11 mouse cellular contexts compared by ENCODE assay signal in genomic region chr5:118436474-118437306, GRCm38 (mm10).
DNase-seq lines count a peak whose midpoint lies in the region; ATAC-seq and TF ChIP-seq lines count a peak whose summit lies in the region.
"Had no signal": no experiment of that assay in that cellular context is flagged by ENCODE, and none has a peak within 500 bp of the region (broad histone marks: within the 10 kb centered on the region; RNA-seq: fewer than 3 reads in every experiment).

No protein-coding gene starts in this region.

- 6% methylated on average over 22 of the region's 22 CpGs for WGBS in hindbrain, embryonic 11.5 days
- 8% methylated on average over 22 of the region's 22 CpGs for WGBS in hindbrain, embryonic 14.5 days
- WGBS in embryonic facial prominence, embryonic 11.5 days: 5% methylated on average over 22 of the region's 22 CpGs
- WGBS in liver, embryonic 14.5 days (ENCODE audit: insufficient replicate concordance): 18% methylated on average over 22 of the region's 22 CpGs

- no peak for TF ChIP-seq CTCF in liver, embryonic 14.5 days (IDR thresholded peaks at IDR 0.05; ENCODE audit: low read depth)

- no peak for ATAC-seq in hindbrain, embryonic 11.5 days (ENCODE audit: low FRiP score)
- ATAC-seq in hindbrain, embryonic 14.5 days (ENCODE audit: low FRiP score): no peak
- no peak; the same call in 1 of the 2 replicates for ATAC-seq in embryonic facial prominence, embryonic 11.5 days (replicated peaks; ENCODE audit: insufficient number of reproducible peaks, low FRiP score, low TSS enrichment, low read depth)
- ATAC-seq in liver, embryonic 14.5 days (ENCODE audit: insufficient read depth): no peak

- no peaks in the 10 kb centered on the region for H3K36me3 ChIP-seq in hindbrain, embryonic 11.5 days (ENCODE audit: control insufficient read depth, insufficient read depth, low read length)
- H3K36me3 ChIP-seq in hindbrain, embryonic 14.5 days (replicated peaks; ENCODE audit: control insufficient read depth, insufficient read depth): no peaks in the 10 kb centered on the region
- H3K36me3 ChIP-seq in embryonic facial prominence, embryonic 11.5 days (replicated peaks; ENCODE audit: control insufficient read depth, insufficient read depth, low read depth, low read length): no peaks in the 10 kb centered on the region
- no peaks in the 10 kb centered on the region for H3K36me3 ChIP-seq in liver, embryonic 14.5 days (replicated peaks; ENCODE audit: control insufficient read depth, insufficient read depth, low read depth)

- H3K9me3 ChIP-seq in hindbrain, embryonic 11.5 days (ENCODE audit: control insufficient read depth, low read length): no peaks in the 10 kb centered on the region
- no peaks in the 10 kb centered on the region for H3K9me3 ChIP-seq in hindbrain, embryonic 14.5 days (ENCODE audit: control insufficient read depth, low read length)
- no peaks in the 10 kb centered on the region for H3K9me3 ChIP-seq in embryonic facial prominence, embryonic 11.5 days (replicated peaks; ENCODE audit: control insufficient read depth, low read length)
- peaks cover 3% of the 10 kb centered on the region; the same call in 1 of the 2 replicates for H3K9me3 ChIP-seq in liver, embryonic 14.5 days (ENCODE audit: control insufficient read depth, low read length)

- DNase-seq in hindbrain, embryonic 11.5 days (ENCODE audit: low spot score): no peak
- DNase-seq in hindbrain, embryonic 14.5 days (ENCODE audit: low spot score): no peak
- DNase-seq in ES-CJ7 (ENCODE audit: low read depth, low spot score): peak; percentile 98
- no peak for DNase-seq in embryonic facial prominence, embryonic 11.5 days (ENCODE audit: low spot score)
- no peak for DNase-seq in liver, embryonic 14.5 days (ENCODE audit: low read depth in 3 of 3, low spot score in 3 of 3)
- no peak for DNase-seq in ovary, postnatal 14 days (ENCODE audit: low spot score)
- no peak for DNase-seq in cerebellum, adult 18-20 months
- no peak for DNase-seq in layer of hippocampus, adult 9-10 months (ENCODE audit: low spot score)
- DNase-seq: adrenal gland, postnatal 25 days; cerebellum, adult 8-10 months; kidney, adult 2 months had no signal

- H3K4me1 ChIP-seq in hindbrain, embryonic 11.5 days (replicated peaks; ENCODE audit: control insufficient read depth, insufficient read depth, low read length): peaks cover 8% of the 10 kb centered on the region; the same call in 1 of the 2 replicates
- peaks cover 12% of the 10 kb centered on the region; the same call in 1 of the 2 replicates for H3K4me1 ChIP-seq in hindbrain, embryonic 14.5 days (replicated peaks; ENCODE audit: control insufficient read depth, insufficient read depth, low read length)
- peaks cover 2% of the 10 kb centered on the region for H3K4me1 ChIP-seq in embryonic facial prominence, embryonic 11.5 days (ENCODE audit: control insufficient read depth, insufficient read depth, low read length)
- H3K4me1 ChIP-seq in liver, embryonic 14.5 days (replicated peaks; ENCODE audit: control insufficient read depth in 2 of 2, insufficient read depth in 2 of 2, low read length in 1 of 2): peaks cover 0 to 4% of the 10 kb centered on the region in 2 experiments; a peak in 2 of 4 replicates

- no peak overlapping the region for H3K4me3 ChIP-seq in hindbrain, embryonic 11.5 days (ENCODE audit: low read depth, low read length)
- no peak overlapping the region for H3K4me3 ChIP-seq in hindbrain, embryonic 14.5 days (replicated peaks; ENCODE audit: low read length)
- H3K4me3 ChIP-seq in embryonic facial prominence, embryonic 11.5 days (ENCODE audit: low read depth, low read length): no peak overlapping the region
- H3K4me3 ChIP-seq in liver, embryonic 14.5 days (ENCODE audit: insufficient read depth in 1 of 2, low read depth in 2 of 2, low read length in 2 of 2): no peak overlapping the region

- H3K27ac ChIP-seq in hindbrain, embryonic 11.5 days (ENCODE audit: low read depth, low read length): no peak overlapping the region
- H3K27ac ChIP-seq in hindbrain, embryonic 14.5 days: no peak overlapping the region
- H3K27ac ChIP-seq in embryonic facial prominence, embryonic 11.5 days (replicated peaks; ENCODE audit: low read depth, low read length): no peak overlapping the region
- no peak overlapping the region for H3K27ac ChIP-seq in liver, embryonic 14.5 days

- peaks cover 31% of the 10 kb centered on the region for H3K27me3 ChIP-seq in hindbrain, embryonic 11.5 days (ENCODE audit: control insufficient read depth, insufficient read depth, low read length)
- peaks cover 37% of the 10 kb centered on the region for H3K27me3 ChIP-seq in hindbrain, embryonic 14.5 days (ENCODE audit: control insufficient read depth, insufficient read depth, low read length)
- H3K27me3 ChIP-seq in embryonic facial prominence, embryonic 11.5 days (ENCODE audit: control insufficient read depth, insufficient read depth, low read length): peaks cover 16% of the 10 kb centered on the region
- peaks cover 40% of the 10 kb centered on the region for H3K27me3 ChIP-seq in liver, embryonic 14.5 days (ENCODE audit: control insufficient read depth, insufficient read depth, low read length)

- H3K9ac ChIP-seq in hindbrain, embryonic 11.5 days (ENCODE audit: low read depth, low read length): no peak overlapping the region
- no peak overlapping the region for H3K9ac ChIP-seq in hindbrain, embryonic 14.5 days
- no peak overlapping the region for H3K9ac ChIP-seq in embryonic facial prominence, embryonic 11.5 days (replicated peaks; ENCODE audit: low read length)
- H3K9ac ChIP-seq in liver, embryonic 14.5 days (replicated peaks): no peak overlapping the region

- TF ChIP-seq EP300 in liver, embryonic 14.5 days (IDR thresholded peaks at IDR 0.05; ENCODE audit: low read depth): no peak

- peak overlapping the region; percentile 22; the same call in 1 of the 2 replicates for H3K4me2 ChIP-seq in hindbrain, embryonic 11.5 days (replicated peaks; ENCODE audit: low read depth, low read length)
- no peak overlapping the region for H3K4me2 ChIP-seq in hindbrain, embryonic 14.5 days (replicated peaks)
- H3K4me2 ChIP-seq in embryonic facial prominence, embryonic 11.5 days (ENCODE audit: low read depth, low read length): peak overlapping the region; percentile 13
- H3K4me2 ChIP-seq in liver, embryonic 14.5 days (ENCODE audit: low read depth): peak overlapping the region; percentile 15
